Mouse (Mus musculus) C2C12 (cell line): Measurements from ENCODE around the gene Gpr22. TPM values are rescaled to one million over a fixed set of nuclear protein-coding genes. Genes with fewer than 3 reads are reported as not detected.

ENCODE experiments used
- H3K27me3 ChIP-seq: one replicate; pipeline ENCODE4 v1.6.1; 2011; ENCODE audit not compliant: control insufficient read depth, insufficient read depth, insufficient read length
- H3K36me3 ChIP-seq: one replicate; pipeline ENCODE4 v1.6.1; 2011; ENCODE audit not compliant: control insufficient read depth, insufficient read depth
- H3K4me3 ChIP-seq: one replicate; pipeline ENCODE4 v1.5.1; 2011; ENCODE audit warnings: mild to moderate bottlenecking, control low read depth; ENCODE audit not compliant: poor library complexity, insufficient read depth, severe bottlenecking
- H3K79me2 ChIP-seq: one replicate; pipeline ENCODE4 v1.6.1; 2011; ENCODE audit not compliant: control insufficient read depth, insufficient read depth
- H3K79me3 ChIP-seq: one replicate; pipeline ENCODE4 v1.6.1; 2011; ENCODE audit warnings: low read depth, control low read depth
- H3ac ChIP-seq: one replicate; pipeline ENCODE3; 2011; ENCODE audit warnings: low read depth; ENCODE audit not compliant: control insufficient read depth, insufficient read length
- CEBPB ChIP-seq: IDR thresholded peaks from one replicate; pipeline ENCODE4 v1.6.1; 2011; ENCODE audit warnings: low read depth, mild to moderate bottlenecking, control low read depth, moderate library complexity
- CTCF ChIP-seq: IDR thresholded peaks from one replicate; pipeline ENCODE4 v1.5.1; 2011; ENCODE audit not compliant: control insufficient read depth, insufficient read depth, insufficient read length
- FOSL1 ChIP-seq: IDR thresholded peaks from one replicate; pipeline ENCODE4 v1.8.0; 2011; ENCODE audit warnings: mild to moderate bottlenecking, low read length; ENCODE audit not compliant: poor library complexity, insufficient read depth, severe bottlenecking
- MAX ChIP-seq: IDR thresholded peaks from one replicate; pipeline ENCODE4 v1.6.1; 2011; ENCODE audit warnings: mild to moderate bottlenecking, control low read depth
- MYOD1 ChIP-seq: IDR thresholded peaks from one replicate; pipeline ENCODE4 v1.6.1; 2011; ENCODE audit warnings: low read depth; ENCODE audit not compliant: control insufficient read depth, insufficient read length
- MYOG ChIP-seq: IDR thresholded peaks from one replicate; pipeline ENCODE4 v1.6.1; 2011; ENCODE audit not compliant: control insufficient read depth, insufficient read length; ENCODE audit errors: extremely low read depth
- USF1 ChIP-seq: IDR thresholded peaks from one replicate; pipeline ENCODE4 v1.6.1; 2011; ENCODE audit warnings: low read depth, mild to moderate bottlenecking, control low read depth, moderate library complexity
- polyA plus RNA-seq: library from polyadenylated mRNA; unstranded; fragments of >200 nt; fragmentation: generic; extraction: Trizol; gene quantifications from one replicate; pipeline ENCODE4 v1.2.1, GENCODE M21; 2012; ENCODE audit warnings: missing spikeins

The Gpr22 gene
- polyA plus RNA-seq, 1 experiment, result 0.02 TPM

DNA sequence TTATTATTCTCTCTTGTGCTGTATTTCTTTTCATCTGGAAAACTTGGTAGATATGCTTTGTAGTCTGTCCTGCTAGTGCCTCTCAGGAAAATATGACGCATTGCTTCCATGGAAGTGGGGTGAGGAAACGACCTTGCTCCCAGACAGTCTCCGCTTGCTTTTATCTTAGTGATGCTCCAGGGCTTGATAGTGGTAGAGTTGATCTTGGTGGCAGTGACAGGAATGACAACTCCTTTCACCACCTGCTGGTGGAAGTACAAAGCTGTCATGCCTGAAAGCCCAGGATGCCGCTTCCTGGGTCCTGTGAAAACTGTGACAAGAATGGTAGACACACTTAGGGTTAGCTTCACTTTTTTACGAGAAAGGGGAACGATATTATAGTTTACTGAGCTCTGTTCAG is 9.8 kb downstream of the Gpr22 start:
- no peaks in the 10 kb centered on the region for H3K27me3 ChIP-seq
- TF ChIP-seq FOSL1 (no peak), MYOD1 (no peak), USF1 (no peak), MAX (no peak), MYOG (no peak), CEBPB (no peak), CTCF (no peak)
- H3K79me3 ChIP-seq, result no peaks in the 10 kb centered on the region
- no peak overlapping the region for H3K4me3 ChIP-seq
- no peaks in the 10 kb centered on the region for H3K36me3 ChIP-seq
- H3K79me2 ChIP-seq, result no peaks in the 10 kb centered on the region
- no peak overlapping the region for H3ac ChIP-seq

- TF ChIP-seq FOSL1 (no peak), MYOG (no peak), CEBPB (no peak), MAX (no peak), MYOD1 (no peak), CTCF (no peak)
- no peaks in the 10 kb centered on the region for H3K36me3 ChIP-seq
- no peak overlapping the region for H3K4me3 ChIP-seq
- H3ac ChIP-seq, result no peak overlapping the region
- H3K79me3 ChIP-seq, result no peaks in the 10 kb centered on the region
- H3K79me2 ChIP-seq, result no peaks in the 10 kb centered on the region
- no peaks in the 10 kb centered on the region for H3K27me3 ChIP-seq
Measured at GRCm38 (mm10) chr12:31701411-31701810, 12.3 kb downstream of the Gpr22 start.

- TF ChIP-seq CEBPB, result no peak
- Histone ChIP-seq H3ac (no peak overlapping the region), H3K79me3 (no peaks in the 10 kb centered on the region), H3K27me3 (no peaks in the 10 kb centered on the region), H3K36me3 (no peaks in the 10 kb centered on the region), H3K4me3 (no peak overlapping the region), H3K79me2 (no peaks in the 10 kb centered on the region)
Measured at GRCm38 (mm10) chr12:31700623-31701347, 13.0 kb downstream of the Gpr22 start.

DNA sequence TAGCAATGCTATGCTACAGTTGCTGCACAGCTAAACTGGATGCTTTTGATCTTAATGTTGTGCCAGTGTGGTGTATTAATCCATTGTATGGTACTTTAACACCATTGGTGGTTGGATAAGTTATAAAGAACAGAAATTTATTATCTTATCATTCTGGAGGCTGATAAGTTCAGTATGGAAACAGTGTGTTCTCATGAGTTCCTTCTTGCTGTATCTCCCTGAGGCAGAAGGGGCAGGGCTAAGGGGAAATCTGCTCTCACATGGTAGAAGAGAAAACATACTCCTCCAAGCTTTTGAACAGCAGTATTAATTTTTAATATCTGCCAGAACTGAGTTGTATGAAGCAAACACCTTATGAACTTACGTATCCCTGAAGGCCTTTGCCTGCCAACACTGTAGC is 20.5 kb downstream of the Gpr22 start:
- peaks cover 3% of the 10 kb centered on the region for H3K79me3 ChIP-seq
- H3K36me3 ChIP-seq, result no peaks in the 10 kb centered on the region
- no peak overlapping the region for H3ac ChIP-seq
- H3K27me3 ChIP-seq, result no peaks in the 10 kb centered on the region
- H3K4me3 ChIP-seq, result no peak overlapping the region
- H3K79me2 ChIP-seq, result no peaks in the 10 kb centered on the region
- TF ChIP-seq MAX (no peak), CEBPB (no peak)

DNA sequence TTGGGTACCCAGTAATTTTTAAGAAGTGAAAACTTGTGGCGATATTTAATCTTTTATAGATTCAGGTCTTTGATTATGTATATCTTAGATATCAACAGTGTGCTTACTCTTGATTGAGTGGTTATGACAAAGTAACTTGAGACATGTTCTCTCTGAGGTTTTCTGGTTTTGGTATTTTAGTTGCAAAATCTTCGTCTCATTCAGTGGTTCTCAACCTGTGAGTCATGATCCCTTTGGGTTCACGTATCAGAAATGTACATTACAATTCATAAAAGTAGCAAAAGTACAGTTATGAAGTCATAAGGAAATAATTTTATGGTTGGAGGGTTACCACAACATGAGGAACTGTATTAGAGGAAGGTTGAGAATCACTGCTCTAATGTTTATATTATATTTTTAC is 27.1 kb downstream of the Gpr22 start:
- H3K36me3 ChIP-seq, result no peaks in the 10 kb centered on the region
- H3K4me3 ChIP-seq, result no peak overlapping the region
- TF ChIP-seq FOSL1 (no peak), CTCF (no peak), CEBPB (peak; percentile 87), MYOG (no peak)
- H3K79me3 ChIP-seq, result no peaks in the 10 kb centered on the region
- no peak overlapping the region for H3ac ChIP-seq
- no peaks in the 10 kb centered on the region for H3K27me3 ChIP-seq
- H3K79me2 ChIP-seq, result no peaks in the 10 kb centered on the region

DNA sequence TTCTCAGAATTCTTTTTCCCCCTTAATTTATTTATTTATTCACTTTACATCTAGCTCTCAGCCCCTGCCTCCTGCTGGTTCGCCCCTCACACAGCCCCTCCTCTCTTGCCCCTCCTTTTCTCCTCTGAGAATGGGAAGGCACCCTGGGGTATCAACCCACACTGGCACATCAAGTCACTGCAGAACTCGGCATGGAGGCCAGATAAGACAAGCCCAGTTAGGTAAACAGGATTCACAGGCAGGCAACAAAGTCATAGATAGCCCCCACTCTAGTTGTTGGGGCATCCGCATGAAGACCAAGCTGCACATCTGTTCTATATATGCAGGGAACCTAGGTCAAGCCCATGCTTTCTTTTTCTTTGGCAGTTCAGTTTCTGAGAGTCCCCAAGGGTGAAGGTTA is 46.6 kb downstream of the Gpr22 start:
- no peaks in the 10 kb centered on the region for H3K27me3 ChIP-seq
- H3K79me2 ChIP-seq, result no peaks in the 10 kb centered on the region
- TF ChIP-seq MYOG (no peak), MAX (no peak), CTCF (no peak), MYOD1 (no peak), CEBPB (no peak), FOSL1 (no peak), USF1 (no peak)
- no peaks in the 10 kb centered on the region for H3K79me3 ChIP-seq
- H3K36me3 ChIP-seq, result peaks cover 6% of the 10 kb centered on the region
- H3K4me3 ChIP-seq, result no peak overlapping the region
- no peak overlapping the region for H3ac ChIP-seq
